Mouse (Mus musculus): ENCODE measurements around the gene Hoxb3.

The Hoxb3 gene
- long read RNA-seq, experiment 1, partial matches to known transcripts: 0 of 1 reads
- long read RNA-seq, experiment 1, other reads (novel, unspliced or antisense): 1 of 1 reads
- long read RNA-seq, experiment 2, partial matches to known transcripts: 0 of 1 reads
- long read RNA-seq, experiment 2, other reads (novel, unspliced or antisense): 1 of 1 reads

DNA sequence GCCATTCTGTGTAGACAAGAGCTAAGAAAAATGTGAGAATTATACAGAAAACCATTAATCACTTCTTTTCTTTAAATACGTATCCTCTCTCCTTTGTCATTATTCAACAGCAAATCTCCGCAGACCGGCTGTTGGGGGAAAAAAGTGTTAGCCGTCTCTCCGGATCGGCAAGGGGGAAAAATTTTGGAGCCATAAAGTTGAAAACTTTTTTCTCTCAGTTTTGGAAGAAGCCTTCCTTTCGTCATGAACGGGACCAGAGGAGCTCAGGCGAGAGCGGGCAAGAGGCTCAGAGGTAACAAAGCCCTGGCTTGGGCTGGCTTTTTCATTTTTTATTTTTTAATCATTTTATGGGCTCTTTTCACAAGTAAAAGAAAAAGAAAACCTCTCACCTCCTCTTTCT lies at the start of gene Hoxb3:
Hoxb3 (plus strand) TSS at position 173 of the 400 bp plus-strand sequence.
- intact Hi-C loops (cut with DNase I): no loop called here

- intact Hi-C loops (cut with DNase I): no loop called here
Observed at GRCm38 (mm10) chr11:96274428-96274827, 48.7 kb upstream of the Hoxb3 start.

- intact Hi-C loops (cut with DNase I): loop anchor here (5.0 kb wide), 1 partner anchor 276 kb away; no protein-coding TSS in a partner anchor
Observed at GRCm38 (mm10) chr11:96275896-96276295, 47.2 kb upstream of the Hoxb3 start.

- intact Hi-C loops (cut with DNase I): loop anchor here (2.0 to 5.0 kb wide), 3 partner anchors 17 to 343 kb away; no protein-coding TSS in a partner anchor
Observed at GRCm38 (mm10) chr11:96277151-96278044, 45.7 kb upstream of the Hoxb3 start.

GRCm38 (mm10) chr11:96278324-96278723 lies 44.8 kb upstream of the Hoxb3 start:
- intact Hi-C loops (cut with DNase I): loop anchor here (2.0 to 5.0 kb wide), 3 partner anchors 16 to 342 kb away; no protein-coding TSS in a partner anchor

- intact Hi-C loops (cut with DNase I): loop anchor here (2.0 to 5.0 kb wide), 3 partner anchors 16 to 342 kb away; no protein-coding TSS in a partner anchor
Observed at GRCm38 (mm10) chr11:96278773-96279172, 44.4 kb upstream of the Hoxb3 start.

DNA sequence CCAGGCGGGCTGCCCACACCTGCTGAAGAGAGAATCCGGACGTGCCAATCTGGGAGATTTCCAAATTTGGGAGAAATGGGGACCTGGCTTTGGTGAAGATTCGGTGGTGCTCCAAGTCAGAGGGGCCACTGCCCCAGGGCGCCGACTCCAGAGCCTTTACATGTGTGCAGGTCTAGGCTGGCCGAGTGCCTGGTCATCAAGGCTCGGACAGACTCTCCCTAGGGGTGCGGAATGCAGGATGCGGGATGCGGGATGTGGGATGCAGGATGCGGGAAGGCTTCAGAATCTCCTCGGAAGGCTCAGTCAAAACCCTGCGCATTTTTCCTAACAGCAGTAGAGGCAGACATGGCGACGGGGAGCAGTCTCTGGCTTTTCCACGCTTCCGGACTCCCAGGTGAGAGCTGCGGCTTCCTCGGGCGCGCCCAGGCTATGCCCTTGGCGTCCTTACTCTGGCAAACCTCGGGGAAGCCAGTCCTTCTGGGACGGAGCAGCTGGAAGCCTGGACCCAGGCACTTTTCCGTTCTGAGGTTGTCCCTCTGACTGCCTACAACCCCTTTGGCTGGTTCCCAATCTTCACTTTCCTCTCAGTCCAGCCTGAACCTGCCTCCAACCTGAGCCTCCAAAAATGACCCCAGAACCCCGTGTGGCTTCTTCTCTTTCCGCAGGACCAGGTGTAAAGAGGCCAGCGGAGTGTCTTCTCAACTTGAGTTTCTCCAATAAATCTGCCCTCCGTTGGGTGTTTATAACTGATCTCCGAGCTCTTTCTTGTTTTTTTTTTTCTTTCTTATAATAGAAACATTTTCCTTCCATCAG lies 43.5 kb upstream of the Hoxb3 start:
- intact Hi-C loops (cut with DNase I): loop anchor here (2.0 to 5.0 kb wide), 4 partner anchors 15 to 341 kb away; partner anchors contain the start of gene Hoxb2

DNA sequence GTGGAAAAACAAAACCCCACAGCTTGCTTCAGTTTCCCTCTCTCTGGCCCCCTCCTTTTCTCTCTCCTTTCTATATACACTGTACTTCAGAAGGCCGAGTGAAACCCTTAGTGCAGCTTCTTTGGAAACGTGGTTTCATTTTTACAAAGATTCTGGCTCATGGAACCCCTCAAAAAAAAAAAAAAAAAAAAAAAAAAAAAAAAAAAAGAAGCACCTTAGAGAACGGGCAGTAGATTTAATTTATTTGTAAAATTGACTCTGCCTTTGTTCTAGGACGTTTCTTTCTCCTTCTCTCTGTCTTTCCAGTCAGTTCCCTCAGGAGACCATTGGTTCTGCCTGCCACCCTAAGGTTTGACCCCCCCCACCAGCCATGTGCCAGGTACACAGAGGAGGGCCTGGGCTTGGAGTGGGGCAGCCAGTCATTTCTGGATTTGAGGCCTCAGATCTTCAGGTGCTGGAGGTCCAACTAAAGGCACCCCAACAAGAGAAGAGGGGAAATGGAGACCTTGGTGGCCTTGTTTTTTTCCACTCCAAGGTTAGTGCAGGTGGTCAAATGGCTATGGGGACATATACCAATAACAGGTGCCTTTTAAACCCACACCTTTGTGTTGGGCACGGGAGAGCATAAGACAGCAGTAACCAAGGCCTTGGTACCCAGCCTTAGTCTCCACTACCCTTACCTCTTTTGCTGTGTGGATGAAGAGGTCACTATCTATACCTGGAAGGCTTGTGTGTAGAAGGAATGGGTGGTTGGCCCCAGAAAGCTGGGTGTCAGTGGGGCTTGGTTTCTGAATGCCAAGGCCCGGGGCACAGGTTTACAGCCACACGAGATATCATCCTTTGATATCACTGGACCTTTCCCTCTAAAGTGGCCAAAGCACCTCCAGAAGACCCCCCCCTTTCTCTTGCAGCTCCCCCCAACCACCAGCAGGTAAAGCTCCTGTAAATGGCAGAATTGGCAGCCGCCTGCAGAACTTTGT lies 42.4 kb upstream of the Hoxb3 start:
- intact Hi-C loops (cut with DNase I): loop anchor here (5.0 kb wide), 1 partner anchor 72 kb away; the partner anchor contains the start of gene Hoxb2

DNA sequence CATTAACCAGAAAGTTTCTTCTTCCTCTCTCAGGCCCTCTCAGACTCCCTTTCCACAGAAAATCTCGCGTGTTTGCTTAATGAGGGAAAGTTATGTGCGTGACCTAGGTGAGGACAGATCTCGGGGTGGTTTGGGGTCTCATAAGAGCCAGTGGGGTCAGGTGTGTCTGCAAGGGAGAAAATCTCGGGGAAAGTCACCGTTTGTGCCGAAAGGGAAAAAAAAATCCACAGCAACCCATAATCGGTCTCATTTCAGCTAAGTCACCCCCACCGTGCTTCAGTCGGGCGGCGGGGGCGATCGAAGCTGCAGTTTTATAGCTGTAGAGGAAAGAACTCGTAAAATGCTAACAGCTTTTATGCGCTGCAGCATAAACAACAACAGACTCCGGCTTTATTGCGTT lies 41.7 kb upstream of the Hoxb3 start:
- intact Hi-C loops (cut with DNase I): loop anchor here (5.0 kb wide), 1 partner anchor 71 kb away; the partner anchor contains the start of gene Hoxb2

DNA sequence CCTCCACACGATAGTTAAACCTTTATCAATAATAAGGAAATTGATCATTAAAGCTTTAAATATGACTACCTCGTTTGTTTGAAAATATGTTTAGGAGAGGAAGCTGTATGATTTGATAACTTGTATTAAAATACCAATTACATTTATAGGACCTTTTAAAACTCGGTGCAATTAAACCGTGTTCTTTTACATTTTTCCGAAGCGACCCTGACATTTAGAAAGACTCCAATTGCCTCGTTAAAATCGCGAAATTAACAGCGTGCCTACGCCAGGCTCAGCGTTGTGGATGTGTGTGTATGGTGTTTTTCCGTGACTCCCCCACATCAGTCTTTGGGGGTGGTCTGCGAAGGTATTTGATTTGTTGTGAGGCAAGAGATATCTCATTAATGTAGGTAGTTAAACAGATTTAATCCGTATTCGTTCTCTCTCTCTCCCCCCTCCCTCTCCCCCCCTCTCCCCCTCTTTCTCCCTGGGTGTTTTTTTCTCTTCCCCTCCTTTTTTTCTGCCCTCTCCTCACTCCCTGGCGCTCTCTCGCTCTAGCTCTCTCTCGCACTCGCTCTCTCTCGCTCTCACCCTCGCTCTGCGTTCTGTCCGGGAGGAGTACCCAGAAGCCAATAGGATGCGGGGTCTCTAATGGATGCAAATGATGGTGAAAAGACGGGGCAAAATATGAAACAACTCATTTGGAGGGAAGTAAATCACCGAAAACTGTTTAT lies 41.1 kb upstream of the Hoxb3 start, which contains the start of gene Hoxb8:
Hoxb8 (plus strand) TSS at position 51 of the 716 bp plus-strand sequence.
- intact Hi-C loops (cut with DNase I): loop anchor here (5.0 kb wide), 1 partner anchor 70 kb away; the partner anchor contains the start of gene Hoxb2

- intact Hi-C loops (cut with DNase I): loop anchor here (5.0 kb wide), 1 partner anchor 69 kb away; the partner anchor contains the start of gene Hoxb2
Observed at GRCm38 (mm10) chr11:96282795-96283430, 40.2 kb upstream of the Hoxb3 start.

DNA sequence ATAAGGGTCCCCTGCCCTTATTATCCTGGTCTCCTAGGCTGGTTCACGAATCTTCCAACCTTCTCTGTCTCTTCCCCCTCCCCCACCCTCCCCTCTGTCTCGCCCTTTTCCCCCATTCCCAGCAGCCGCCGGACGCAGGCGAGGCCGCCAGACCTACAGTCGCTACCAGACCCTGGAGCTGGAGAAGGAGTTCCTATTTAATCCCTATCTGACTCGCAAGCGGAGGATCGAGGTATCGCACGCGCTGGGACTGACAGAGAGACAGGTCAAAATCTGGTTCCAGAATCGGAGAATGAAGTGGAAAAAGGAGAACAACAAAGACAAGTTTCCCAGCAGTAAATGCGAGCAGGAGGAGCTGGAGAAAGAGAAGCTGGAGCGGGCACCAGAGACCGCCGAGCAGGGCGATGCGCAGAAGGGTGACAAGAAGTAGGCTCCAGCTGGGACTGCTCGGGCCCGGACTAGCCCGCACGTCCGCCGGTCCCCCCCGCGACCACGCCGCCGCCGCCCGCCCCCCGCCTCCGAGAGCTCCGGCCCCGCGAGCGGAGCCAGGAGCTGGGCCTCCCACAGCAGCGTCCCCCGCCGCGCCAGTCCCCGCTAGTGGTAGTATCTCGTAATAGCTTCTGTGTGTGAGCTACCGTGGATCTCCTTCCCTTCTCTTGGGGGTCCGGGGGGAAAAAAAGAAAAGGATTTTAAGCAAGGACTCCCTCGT lies 38.9 kb upstream of the Hoxb3 start:
- intact Hi-C loops (cut with DNase I): loop anchor here (5.0 kb wide), 1 partner anchor 68 kb away; the partner anchor contains the start of gene Hoxb2

DNA sequence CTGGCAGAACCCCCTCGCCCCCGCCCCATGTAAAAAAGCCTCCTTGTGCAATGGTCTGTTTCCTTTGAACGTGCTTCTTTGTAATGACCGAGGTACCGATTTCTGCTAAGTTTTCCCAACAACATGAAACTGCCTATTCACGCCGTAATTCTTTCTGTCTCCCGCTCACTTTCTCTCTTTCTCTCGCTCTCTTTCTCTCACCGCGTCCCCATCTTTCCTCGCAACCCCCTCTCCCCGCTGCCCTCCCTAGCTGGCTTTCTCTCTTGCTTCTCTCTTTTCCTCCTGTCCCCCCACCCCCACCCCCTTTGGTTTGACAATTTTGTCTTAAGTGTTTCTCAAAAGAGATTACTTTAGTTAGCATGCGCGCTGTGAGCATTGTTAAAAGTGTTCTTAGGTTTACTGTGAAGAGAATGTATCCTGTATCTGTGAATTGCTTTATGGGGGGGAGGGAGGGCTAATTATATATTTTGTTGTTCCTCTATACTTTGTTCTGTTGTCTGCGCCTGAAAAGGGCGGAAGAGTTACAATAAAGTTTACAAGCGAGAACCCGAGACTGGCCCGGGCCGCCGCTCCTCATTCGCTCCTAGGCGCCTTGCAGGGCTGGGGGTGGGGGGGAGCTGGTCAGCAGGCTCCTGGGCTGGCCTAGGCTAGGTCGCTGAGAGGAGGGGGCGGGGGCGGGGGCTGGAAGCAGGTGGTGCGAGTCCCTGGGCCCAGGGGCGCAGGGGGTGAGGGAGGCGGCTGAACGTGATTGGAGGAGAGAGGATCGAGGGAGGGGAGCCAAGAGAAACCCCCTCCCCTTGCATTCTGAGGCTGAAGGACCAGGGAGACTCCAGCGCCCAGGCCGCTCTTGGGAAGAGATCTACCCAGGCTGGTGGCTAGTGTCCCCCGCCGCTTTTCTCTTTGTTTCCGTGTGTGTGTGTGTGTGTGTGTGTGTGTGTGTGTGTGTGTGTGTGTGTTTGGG lies 38.1 kb upstream of the Hoxb3 start:
- intact Hi-C loops (cut with DNase I): loop anchor here (5.0 kb wide), 1 partner anchor 67 kb away; the partner anchor contains the start of gene Hoxb2

DNA sequence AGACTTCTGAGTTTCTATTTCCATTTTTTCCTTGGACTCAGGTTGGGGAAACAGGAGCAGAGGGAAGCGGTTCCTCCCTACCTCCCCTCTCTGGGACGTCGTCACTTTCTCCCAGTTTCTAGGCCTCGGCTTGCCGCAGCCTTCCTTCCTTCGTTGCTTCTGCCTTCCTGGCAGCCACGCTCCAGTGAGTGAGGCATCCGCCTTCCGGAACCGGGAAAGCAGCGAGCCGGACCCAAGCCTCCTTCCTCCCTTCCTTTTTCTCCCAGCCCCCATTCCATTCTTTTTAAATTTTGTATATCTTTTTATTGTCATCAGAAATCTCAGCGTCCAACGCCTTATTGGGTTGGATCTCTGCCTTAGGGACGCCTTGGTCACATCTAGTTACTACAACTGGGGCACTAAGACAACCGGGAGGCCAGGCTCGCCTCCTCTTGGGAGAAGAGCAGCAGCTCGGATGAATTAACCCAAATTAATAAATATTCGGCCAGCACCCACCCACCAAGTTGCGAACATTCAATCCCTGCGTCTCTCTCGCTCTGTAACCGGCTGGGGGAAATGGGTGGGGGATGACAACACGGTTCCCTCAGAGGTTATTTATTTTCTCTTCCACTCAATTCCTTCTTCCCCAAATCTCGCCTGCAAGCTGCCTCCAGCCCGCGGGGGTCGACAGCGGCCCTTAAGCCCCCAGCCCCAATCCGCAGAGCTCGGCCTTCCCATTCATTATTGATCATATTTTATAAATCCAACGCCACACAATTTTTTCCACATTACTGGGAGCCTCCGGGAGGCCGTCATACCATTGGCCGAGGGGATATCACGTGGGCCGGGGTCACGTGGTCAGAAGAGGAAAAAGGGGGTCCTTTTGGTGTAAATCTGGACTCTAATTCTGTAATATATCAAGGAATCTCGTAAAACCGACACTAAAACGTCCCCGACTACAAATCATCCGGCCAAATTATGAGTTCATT lies 37.1 kb upstream of the Hoxb3 start, which contains the start of gene Hoxb7:
Hoxb7 (plus strand) TSS at position 853 of the 968 bp plus-strand sequence.
- intact Hi-C loops (cut with DNase I): no loop called here

DNA sequence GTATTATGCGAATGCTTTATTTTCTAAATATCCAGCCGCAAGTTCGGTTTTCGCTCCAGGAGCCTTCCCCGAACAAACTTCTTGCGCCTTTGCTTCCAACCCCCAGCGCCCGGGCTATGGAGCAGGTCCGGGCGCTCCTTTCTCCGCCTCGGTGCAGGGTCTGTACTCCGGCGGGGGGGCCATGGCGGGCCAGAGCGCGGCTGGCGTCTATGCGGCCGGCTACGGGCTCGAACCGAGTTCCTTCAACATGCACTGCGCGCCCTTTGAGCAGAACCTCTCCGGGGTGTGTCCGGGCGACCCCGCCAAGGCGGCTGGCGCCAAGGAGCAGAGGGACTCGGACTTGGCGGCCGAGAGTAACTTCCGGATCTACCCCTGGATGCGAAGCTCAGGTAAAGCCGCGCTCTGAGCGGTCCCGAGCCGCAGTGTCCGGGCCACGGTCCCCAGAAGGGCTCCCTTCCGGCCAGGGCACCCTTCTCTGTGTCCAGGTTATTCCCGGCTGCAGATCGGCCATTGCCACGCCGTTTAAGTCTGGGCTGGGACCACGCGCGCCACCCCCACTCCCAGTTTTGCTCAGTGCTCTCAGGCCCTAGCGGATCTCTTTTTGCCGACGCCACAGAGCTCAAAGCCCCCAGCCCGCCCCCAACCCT lies 36.3 kb upstream of the Hoxb3 start:
- intact Hi-C loops (cut with DNase I): no loop called here

All from adrenal gland (tissue).